ENCODE assay signal across 8 mouse cellular contexts in genomic region chr13:23586940-23587225, GRCm38 (mm10). TPM values are rescaled to one million over a fixed set of nuclear protein-coding genes. Genes with fewer than 3 reads are reported as not detected.
DNase-seq lines count a peak whose midpoint lies in the region; ATAC-seq and TF ChIP-seq lines count a peak whose summit lies in the region.

No protein-coding gene starts in this region.

- no peaks in the 10 kb centered on the region for H3K36me3 ChIP-seq in forebrain, embryonic 13.5 days (ENCODE audit: poor library complexity, severe bottlenecking)
- no peaks in the 10 kb centered on the region for H3K36me3 ChIP-seq in liver, embryonic 14.5 days (replicated peaks; ENCODE audit: control insufficient read depth, insufficient read depth, low read depth)

- no peak for TF ChIP-seq CTCF in liver, embryonic 14.5 days (IDR thresholded peaks at IDR 0.05; ENCODE audit: low read depth)

- H3K27me3 ChIP-seq in forebrain, embryonic 13.5 days, result no peaks in the 10 kb centered on the region
- H3K27me3 ChIP-seq in liver, embryonic 14.5 days (ENCODE audit: control insufficient read depth, insufficient read depth, low read length), result no peaks in the 10 kb centered on the region

- H3K4me2 ChIP-seq in forebrain, embryonic 13.5 days, result peak overlapping the region; percentile 76
- H3K4me2 ChIP-seq in liver, embryonic 14.5 days (ENCODE audit: low read depth), result peak overlapping the region; percentile 94

- ATAC-seq in forebrain, embryonic 13.5 days, result no peak
- no peak for ATAC-seq in liver, embryonic 14.5 days (ENCODE audit: insufficient read depth)

- peak overlapping the region; percentile 93 for H3K27ac ChIP-seq in forebrain, embryonic 13.5 days
- H3K27ac ChIP-seq in liver, embryonic 14.5 days, result peak overlapping the region; percentile 88

- no peaks in the 10 kb centered on the region for H3K9me3 ChIP-seq in forebrain, embryonic 13.5 days (replicated peaks)
- no peaks in the 10 kb centered on the region for H3K9me3 ChIP-seq in liver, embryonic 14.5 days (ENCODE audit: control insufficient read depth, low read length)

- peaks cover 39% of the 10 kb centered on the region for H3K4me1 ChIP-seq in forebrain, embryonic 13.5 days
- peaks cover 23 to 26% of the 10 kb centered on the region in 2 experiments for H3K4me1 ChIP-seq in liver, embryonic 14.5 days (replicated peaks; ENCODE audit: control insufficient read depth in 2 of 2, insufficient read depth in 2 of 2, low read length in 1 of 2)

- TF ChIP-seq EP300 in liver, embryonic 14.5 days (IDR thresholded peaks at IDR 0.05; ENCODE audit: low read depth), result no peak

- 4% methylated on average over 1 of the region's 1 CpGs for WGBS in forebrain, embryonic 13.5 days
- WGBS in liver, embryonic 14.5 days (ENCODE audit: insufficient replicate concordance), result 9% methylated on average over 1 of the region's 1 CpGs

- peak overlapping the region; percentile 64 for H3K9ac ChIP-seq in forebrain, embryonic 13.5 days
- peak overlapping the region; percentile 94 for H3K9ac ChIP-seq in liver, embryonic 14.5 days (replicated peaks)

- DNase-seq in embryo, embryonic 11 days, result peak; percentile 47
- DNase-seq in embryo, embryonic 10 days (ENCODE audit: low spot score), result no peak
- DNase-seq in 3T3-L1 (ENCODE audit: low read depth, low spot score), result peak; percentile 27
- no peak for DNase-seq in liver, embryonic 14.5 days (ENCODE audit: low read depth in 3 of 3, low spot score in 3 of 3)
- no peak for DNase-seq in cerebellum, adult 11 months
- DNase-seq in urinary bladder, postnatal 36 days (ENCODE audit: low spot score in 2 of 2), result no peak
- DNase-seq in spleen, postnatal 36 days (ENCODE audit: low spot score in 2 of 2), result no peak

- peak overlapping the region; percentile 50 for H3K4me3 ChIP-seq in forebrain, embryonic 13.5 days
- H3K4me3 ChIP-seq in liver, embryonic 14.5 days (ENCODE audit: insufficient read depth in 1 of 2, low read depth in 2 of 2, low read length in 2 of 2), result peak overlapping the region; percentile 55 to 61

RNA-seq across cellular contexts. Expression of gene Hist1h4d, which starts 5.5 kb away (rescaled TPM):
- polyA plus RNA-seq in forebrain, embryonic 13.5 days (2015; fragmentation: Nextera tagmentation; extraction: Ambion mirVana), result 160 and 172 TPM in 2 replicates
- polyA plus RNA-seq in liver, embryonic 14.5 days (2012; rRNA removed), result 8.6 and 12.8 TPM in 2 replicates
- 152 and 155 TPM in 2 replicates for polyA plus RNA-seq in liver, embryonic 14.5 days (2014; fragmentation: Nextera tagmentation; extraction: Ambion mirVana)

RNA-seq across cellular contexts. Expression of gene Hist1h3d, which starts 11.3 kb away (rescaled TPM):
- 8.8 TPM in 2 replicates for polyA plus RNA-seq in forebrain, embryonic 13.5 days (2015; fragmentation: Nextera tagmentation; extraction: Ambion mirVana)
- 20.4 and 27.3 TPM in 2 replicates for polyA plus RNA-seq in liver, embryonic 14.5 days (2012; rRNA removed)
- polyA plus RNA-seq in liver, embryonic 14.5 days (2014; fragmentation: Nextera tagmentation; extraction: Ambion mirVana), result 7.1 and 7.2 TPM in 2 replicates

RNA-seq across cellular contexts. Expression of gene Hist1h2ad, which starts 12.7 kb away (rescaled TPM):
- 3.8 and 4.8 TPM in 2 replicates for polyA plus RNA-seq in forebrain, embryonic 13.5 days (2015; fragmentation: Nextera tagmentation; extraction: Ambion mirVana)
- 10.4 and 25.5 TPM in 2 replicates for polyA plus RNA-seq in liver, embryonic 14.5 days (2012; rRNA removed)
- 4.7 and 5.1 TPM in 2 replicates for polyA plus RNA-seq in liver, embryonic 14.5 days (2014; fragmentation: Nextera tagmentation; extraction: Ambion mirVana)

RNA-seq across cellular contexts. Expression of gene Hist1h2bf, which starts 12.9 kb away (rescaled TPM):
- 10.3 and 11.2 TPM in 2 replicates for polyA plus RNA-seq in forebrain, embryonic 13.5 days (2015; fragmentation: Nextera tagmentation; extraction: Ambion mirVana)
- 15.9 and 35.2 TPM in 2 replicates for polyA plus RNA-seq in liver, embryonic 14.5 days (2012; rRNA removed)
- 3.4 and 4.4 TPM in 2 replicates for polyA plus RNA-seq in liver, embryonic 14.5 days (2014; fragmentation: Nextera tagmentation; extraction: Ambion mirVana)

RNA-seq across cellular contexts. Expression of gene Hist1h2bg, which starts 15.7 kb away (rescaled TPM):
- 8.9 and 11.5 TPM in 2 replicates for polyA plus RNA-seq in forebrain, embryonic 13.5 days (2015; fragmentation: Nextera tagmentation; extraction: Ambion mirVana)
- 42.1 and 55.9 TPM in 2 replicates for polyA plus RNA-seq in liver, embryonic 14.5 days (2012; rRNA removed)
- 6.9 and 10.2 TPM in 2 replicates for polyA plus RNA-seq in liver, embryonic 14.5 days (2014; fragmentation: Nextera tagmentation; extraction: Ambion mirVana)

Comparison
In these comparisons a context has a peak if more than half of its experiments do, and no peak if none do; other contexts are left out.
1. DNase-seq: peak in embryo, embryonic 11 days (single experiment) and 3T3-L1 (single experiment); none in embryo, embryonic 10 days (single experiment), liver, embryonic 14.5 days (0 of 3), cerebellum, adult 11 months (single experiment), urinary bladder, postnatal 36 days (0 of 2) and spleen, postnatal 36 days (0 of 2).